In the genomic region with DNA sequence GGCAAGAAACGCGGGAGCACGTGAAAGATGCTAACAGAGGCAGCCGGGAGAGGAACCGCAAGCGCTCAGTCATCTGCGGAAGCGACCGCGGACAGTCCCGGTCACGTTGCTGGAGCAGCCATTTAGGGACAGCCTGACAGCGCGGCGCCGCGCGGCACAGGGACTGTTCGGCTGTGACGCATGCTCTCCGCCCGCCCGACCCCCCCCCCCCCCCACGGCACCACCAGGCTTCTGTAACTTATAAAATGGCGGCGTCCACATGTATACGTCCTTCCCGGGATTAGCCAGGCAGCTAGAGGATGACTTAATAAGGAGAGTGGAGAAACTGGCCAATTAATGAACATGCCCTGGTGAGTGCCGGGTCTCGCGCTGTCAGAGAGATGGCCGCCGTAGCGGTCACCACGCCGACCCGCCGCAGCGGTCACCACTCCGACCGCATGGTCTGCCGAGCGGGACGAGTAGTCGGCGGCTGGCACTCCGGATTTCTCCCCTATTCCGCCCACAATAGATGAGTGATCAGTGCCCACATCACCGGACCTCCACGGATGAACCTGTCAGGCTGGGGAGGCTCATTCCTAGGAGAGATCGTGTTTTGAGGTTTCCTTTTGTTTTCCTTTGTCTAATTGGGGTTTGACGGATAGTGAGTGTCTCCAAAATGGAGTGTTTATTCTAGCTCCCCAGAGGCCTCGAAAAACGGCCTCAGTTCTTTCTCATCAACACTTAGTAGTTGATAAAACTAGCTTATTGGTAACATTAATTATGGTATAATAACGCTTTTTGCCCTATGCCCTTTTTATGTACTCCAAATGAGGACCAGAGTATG, we compare ENCODE assay signal across 8 mouse cellular contexts.
A peak's percentile ranks its signal among the peaks of the same experiment; 100 is the strongest.
DNase-seq lines count a peak whose midpoint lies in the region; ATAC-seq and TF ChIP-seq lines count a peak whose summit lies in the region.

No protein-coding gene starts in this region.

- peaks cover 11% of the 10 kb centered on the region for H3K4me1 ChIP-seq in bone marrow macrophage, adult 2 months (ENCODE audit: control insufficient read depth, insufficient read depth, low read length)
- H3K4me1 ChIP-seq in embryonic fibroblast, embryonic 13.5 days (ENCODE audit: control insufficient read depth, insufficient read depth, low read length), result no peaks in the 10 kb centered on the region
- no peaks in the 10 kb centered on the region for H3K4me1 ChIP-seq in heart, embryonic 10.5 days
- 0 out of 2 replicates have a peak, but pooled peaks cover 4% of the 10 kb centered on the region for H3K4me1 ChIP-seq in kidney, embryonic 14.5 days (ENCODE audit: control insufficient read depth, insufficient read depth, low read length)
- peaks cover 14% of the 10 kb centered on the region; the same call in 1 of the 2 replicates for H3K4me1 ChIP-seq in liver, adult 2 months (ENCODE audit: control insufficient read depth, insufficient read depth, low read length)

- no peaks in the 10 kb centered on the region for H3K9me3 ChIP-seq in heart, embryonic 10.5 days
- no peaks in the 10 kb centered on the region for H3K9me3 ChIP-seq in kidney, embryonic 14.5 days (ENCODE audit: control insufficient read depth, low read length)

- no peak for TF ChIP-seq CTCF in bone marrow macrophage, adult 2 months (IDR thresholded peaks at IDR 0.05; ENCODE audit: low read depth, low read length)
- no peak for TF ChIP-seq CTCF in embryonic fibroblast, embryonic 13.5 days (IDR thresholded peaks at IDR 0.05; ENCODE audit: borderline replicate concordance, insufficient read depth, low read length)
- no peak for TF ChIP-seq CTCF in liver, adult 2 months (IDR thresholded peaks at IDR 0.05; ENCODE audit: low read depth, low read length)

- peak overlapping the region; percentile 97 for H3K27ac ChIP-seq in bone marrow macrophage, adult 2 months (ENCODE audit: insufficient read depth, low read depth, low read length)
- H3K27ac ChIP-seq in embryonic fibroblast, embryonic 13.5 days (ENCODE audit: insufficient read depth, low read length), result peak overlapping the region; percentile 86
- H3K27ac ChIP-seq in heart, embryonic 10.5 days, result peak overlapping the region; percentile 97
- H3K27ac ChIP-seq in kidney, embryonic 14.5 days (ENCODE audit: low read depth, low read length), result peak overlapping the region; percentile 89
- peak overlapping the region; percentile 95 for H3K27ac ChIP-seq in liver, adult 2 months (replicated peaks; ENCODE audit: insufficient read depth, low read depth, low read length)

- peak overlapping the region; percentile 44 for H3K4me2 ChIP-seq in kidney, embryonic 14.5 days (replicated peaks; ENCODE audit: low read depth, low read length)

- peak overlapping the region; percentile 69 for H3K9ac ChIP-seq in kidney, embryonic 14.5 days (ENCODE audit: low read depth, low read length)
- H3K9ac ChIP-seq in liver, adult 2 months (ENCODE audit: low read depth, low read length), result peak overlapping the region; percentile 88

- peak; percentile 91 for DNase-seq in 416B (ENCODE audit: low read depth)
- peak; percentile 94 for DNase-seq in heart, embryonic 10.5 days (ENCODE audit: low spot score)
- peak; percentile 58 for DNase-seq in liver, adult 2 months (ENCODE audit: extremely low read depth, low read depth, low spot score)
- DNase-seq in monocyte, adult 2 months (ENCODE audit: low read depth in 1 of 2, low spot score in 2 of 2), result peak; percentile 22 to 68
- peak; percentile 68 for DNase-seq in spleen, postnatal 10 days (ENCODE audit: low spot score in 2 of 2)

- TF ChIP-seq POLR2A in bone marrow macrophage, adult 2 months (IDR thresholded peaks at IDR 0.05; ENCODE audit: borderline replicate concordance, low read depth, low read length), result no peak
- peak; percentile 67 for TF ChIP-seq POLR2A in embryonic fibroblast, embryonic 13.5 days (IDR thresholded peaks at IDR 0.05; ENCODE audit: low read depth, low read length)
- TF ChIP-seq POLR2A in liver, adult 2 months (IDR thresholded peaks at IDR 0.05; ENCODE audit: extremely low read depth, insufficient read depth, low read length), result 0 out of 2 replicates have a peak, but pooled peaks have one; percentile 41

- peak overlapping the region; percentile 97 for H3K4me3 ChIP-seq in bone marrow macrophage, adult 2 months (ENCODE audit: insufficient read depth, low read length)
- H3K4me3 ChIP-seq in embryonic fibroblast, embryonic 13.5 days (ENCODE audit: insufficient read depth, low read length), result peak overlapping the region; percentile 91
- H3K4me3 ChIP-seq in heart, embryonic 10.5 days, result peak overlapping the region; percentile 71
- peak overlapping the region; percentile 54 for H3K4me3 ChIP-seq in kidney, embryonic 14.5 days (ENCODE audit: low read length)
- H3K4me3 ChIP-seq in liver, adult 2 months (ENCODE audit: insufficient read depth, low read depth, low read length), result peak overlapping the region; percentile 73

- H3K36me3 ChIP-seq in heart, embryonic 10.5 days, result peaks cover 9% of the 10 kb centered on the region; the same call in 1 of the 2 replicates
- peaks cover 2% of the 10 kb centered on the region; the same call in 1 of the 2 replicates for H3K36me3 ChIP-seq in kidney, embryonic 14.5 days (ENCODE audit: control insufficient read depth, insufficient read depth, low read length)
- H3K36me3 ChIP-seq in liver, adult 2 months (ENCODE audit: control insufficient read depth, insufficient read depth, low read length), result peaks cover 6% of the 10 kb centered on the region; the same call in 1 of the 2 replicates

- peaks cover 3% of the 10 kb centered on the region; the same call in 1 of the 2 replicates for H3K79me2 ChIP-seq in liver, adult 2 months (ENCODE audit: control insufficient read depth, insufficient read depth, low read length)

- WGBS in heart, embryonic 10.5 days, result under 1% methylated on average over 54 of the region's 55 CpGs
- under 1% methylated on average over 52 of the region's 55 CpGs for WGBS in kidney, embryonic 14.5 days
- WGBS in liver, adult 2 months, result under 1% methylated on average over 27 of the region's 55 CpGs

- ATAC-seq in kidney, embryonic 14.5 days (ENCODE audit: low FRiP score, low TSS enrichment), result peak; percentile 97

- no peaks in the 10 kb centered on the region for H3K27me3 ChIP-seq in heart, embryonic 10.5 days (ENCODE audit: insufficient read depth, poor library complexity, severe bottlenecking)
- no peaks in the 10 kb centered on the region for H3K27me3 ChIP-seq in kidney, embryonic 14.5 days (ENCODE audit: control insufficient read depth, insufficient read depth, low read length)
- H3K27me3 ChIP-seq in liver, adult 2 months (ENCODE audit: control insufficient read depth, insufficient read depth, low read length), result no peaks in the 10 kb centered on the region

Comparison
In these comparisons a context has a peak if more than half of its experiments do, and no peak if none do; other contexts are left out.
1. Peak in every context shown above with its lines: DNase-seq, ATAC-seq, H3K4me3 ChIP-seq and H3K27ac ChIP-seq.